Mouse (Mus musculus) brain, embryonic 18.5 days (tissue): ENCODE data around the gene Apba1.

ENCODE experiments used
- DNase-seq: peaks from one replicate; pipeline ENCODE4 v3.0.0-alpha.2; 2012; ENCODE audit warnings: low read depth, low spot score

Apba1 gene

GRCm38 (mm10) chr19:23758554-23759321 is at the start of gene Apba1:
TSS of gene Apba1 (plus strand) at chr19:23758887.
- DNase-seq: peak; percentile 75

- DNase-seq: no peak
Observed at GRCm38 (mm10) chr19:23746506-23746905, 12.2 kb upstream of the Apba1 start.

- DNase-seq: no peak
Observed at GRCm38 (mm10) chr19:23757011-23757410, 1.7 kb upstream of the Apba1 start.

GRCm38 (mm10) chr19:23757961-23758553 is 630 bp upstream of the Apba1 start:
- peak; percentile 85 for DNase-seq

- no peak for DNase-seq
Observed at GRCm38 (mm10) chr19:23759322-23759945, 747 bp downstream of the Apba1 start.

- DNase-seq: no peak
Observed at GRCm38 (mm10) chr19:23763371-23763770, 4.7 kb downstream of the Apba1 start.

- DNase-seq: no peak
Observed at GRCm38 (mm10) chr19:23764051-23764450, 5.4 kb downstream of the Apba1 start.

GRCm38 (mm10) chr19:23768864-23769263 is 10.2 kb downstream of the Apba1 start:
- no peak for DNase-seq

GRCm38 (mm10) chr19:23770494-23771423 is 12.1 kb downstream of the Apba1 start:
- DNase-seq: no peak

- no peak for DNase-seq
Observed at GRCm38 (mm10) chr19:23771971-23772370, 13.3 kb downstream of the Apba1 start.

GRCm38 (mm10) chr19:23775356-23775755 is 16.7 kb downstream of the Apba1 start:
- no peak for DNase-seq

GRCm38 (mm10) chr19:23779130-23779529 is 20.4 kb downstream of the Apba1 start:
- DNase-seq: no peak

GRCm38 (mm10) chr19:23780105-23780504 is 21.4 kb downstream of the Apba1 start:
- no peak for DNase-seq

- DNase-seq: no peak
Observed at GRCm38 (mm10) chr19:23781968-23782367, 23.3 kb downstream of the Apba1 start.

GRCm38 (mm10) chr19:23788420-23789132 is 29.9 kb downstream of the Apba1 start:
- DNase-seq: no peak

- no peak for DNase-seq
Observed at GRCm38 (mm10) chr19:23791704-23792103, 33.0 kb downstream of the Apba1 start.

GRCm38 (mm10) chr19:23792559-23792958 is 33.9 kb downstream of the Apba1 start:
- no peak for DNase-seq

GRCm38 (mm10) chr19:23794491-23794890 is 35.8 kb downstream of the Apba1 start:
- DNase-seq: no peak

GRCm38 (mm10) chr19:23795156-23795555 is 36.5 kb downstream of the Apba1 start:
- no peak for DNase-seq

- DNase-seq: no peak
Observed at GRCm38 (mm10) chr19:23801174-23801573, 42.5 kb downstream of the Apba1 start.
